Mouse (Mus musculus) myocyte (in vitro differentiated cells): ENCODE results near the gene Ipo5. TPM values are rescaled to one million over a fixed set of nuclear protein-coding genes. Genes with fewer than 3 reads are reported as not detected.

ENCODE experiments used
- H3K27me3 ChIP-seq: one replicate; pipeline ENCODE4 v1.6.1; 2011; ENCODE audit not compliant: control insufficient read depth, insufficient read depth, insufficient read length
- H3K36me3 ChIP-seq: one replicate; pipeline ENCODE4 v1.6.1; 2011; ENCODE audit not compliant: control insufficient read depth, insufficient read depth
- H3K4me2 ChIP-seq: one replicate; pipeline ENCODE4 v1.6.1; 2011; ENCODE audit warnings: low read depth, control low read depth
- H3K4me3 ChIP-seq: one replicate; pipeline ENCODE4 v1.5.1; 2011; ENCODE audit warnings: mild to moderate bottlenecking, control low read depth, moderate library complexity
- H3K79me2 ChIP-seq: one replicate; pipeline ENCODE4 v1.6.1; 2011; ENCODE audit not compliant: control insufficient read depth, insufficient read depth
- H3ac ChIP-seq: one replicate; pipeline ENCODE4 v1.6.1; 2011; ENCODE audit not compliant: control insufficient read depth, insufficient read length
- CEBPB ChIP-seq: IDR thresholded peaks from 2 replicates; pipeline ENCODE4 v1.6.1; 2011; ENCODE audit warnings: mild to moderate bottlenecking, moderate library complexity; ENCODE audit not compliant: poor library complexity, insufficient read depth, severe bottlenecking
- E2F4 ChIP-seq: IDR thresholded peaks from one replicate; pipeline ENCODE4 v1.6.1; 2011; ENCODE audit warnings: mild to moderate bottlenecking, control low read depth, moderate library complexity; ENCODE audit not compliant: insufficient read depth
- MAX ChIP-seq: IDR thresholded peaks from one replicate; pipeline ENCODE4 v1.6.1; 2011; ENCODE audit warnings: low read depth, mild to moderate bottlenecking, control low read depth
- MYOD1 ChIP-seq, 3 experiments: IDR thresholded peaks; one replicate each; pipeline ENCODE4 v1.6.1; 2011; ENCODE audit warnings: control low read depth in 2 of 3, low read depth in 2 of 3, mild to moderate bottlenecking in 2 of 3, moderate library complexity in 1 of 3; ENCODE audit not compliant: insufficient read length in 2 of 3, control insufficient read depth in 1 of 3
- MYOG ChIP-seq, 3 experiments: IDR thresholded peaks; one replicate each; pipeline ENCODE4 v1.6.1; 2011; ENCODE audit warnings: control low read depth in 2 of 3, low read depth in 2 of 3, mild to moderate bottlenecking in 2 of 3; ENCODE audit not compliant: insufficient read length in 2 of 3, control insufficient read depth in 1 of 3, insufficient read depth in 1 of 3
- POLR2A ChIP-seq: IDR thresholded peaks from one replicate; pipeline ENCODE4 v1.6.1; 2011; ENCODE audit warnings: low read depth, mild to moderate bottlenecking, control low read depth, moderate library complexity; ENCODE audit not compliant: insufficient read length
- POLR2AphosphoS2 ChIP-seq: IDR thresholded peaks from one replicate; pipeline ENCODE4 v1.6.1; 2011; ENCODE audit warnings: low read depth, control low read depth; ENCODE audit not compliant: insufficient read length
- REST ChIP-seq: IDR thresholded peaks from one replicate; pipeline ENCODE4 v1.6.1; 2011; ENCODE audit warnings: mild to moderate bottlenecking, control low read depth, moderate library complexity; ENCODE audit not compliant: insufficient read depth, insufficient read length
- SRF ChIP-seq: IDR thresholded peaks from one replicate; pipeline ENCODE4 v1.6.1; 2011; ENCODE audit warnings: low read depth; ENCODE audit not compliant: control insufficient read depth, insufficient read length
- TCF12 ChIP-seq: IDR thresholded peaks from one replicate; pipeline ENCODE4 v1.6.1; 2011; ENCODE audit warnings: mild to moderate bottlenecking, control low read depth; ENCODE audit not compliant: poor library complexity, insufficient read depth, severe bottlenecking
- TCF3 ChIP-seq: IDR thresholded peaks from one replicate; pipeline ENCODE4 v1.6.1; 2011; ENCODE audit warnings: low read depth, control low read depth; ENCODE audit not compliant: insufficient read length
- USF1 ChIP-seq: IDR thresholded peaks from one replicate; pipeline ENCODE4 v1.6.1; 2011; ENCODE audit warnings: low read depth, mild to moderate bottlenecking, control low read depth, moderate library complexity
- polyA plus RNA-seq: library from polyadenylated mRNA; unstranded; fragments of >200 nt; fragmentation: generic; extraction: Trizol; gene quantifications from one replicate; pipeline ENCODE4 v1.2.1, GENCODE M21; 2012; ENCODE audit warnings: missing spikeins

Ipo5 gene
- polyA plus RNA-seq, 1 experiment = 75.7 TPM

DNA sequence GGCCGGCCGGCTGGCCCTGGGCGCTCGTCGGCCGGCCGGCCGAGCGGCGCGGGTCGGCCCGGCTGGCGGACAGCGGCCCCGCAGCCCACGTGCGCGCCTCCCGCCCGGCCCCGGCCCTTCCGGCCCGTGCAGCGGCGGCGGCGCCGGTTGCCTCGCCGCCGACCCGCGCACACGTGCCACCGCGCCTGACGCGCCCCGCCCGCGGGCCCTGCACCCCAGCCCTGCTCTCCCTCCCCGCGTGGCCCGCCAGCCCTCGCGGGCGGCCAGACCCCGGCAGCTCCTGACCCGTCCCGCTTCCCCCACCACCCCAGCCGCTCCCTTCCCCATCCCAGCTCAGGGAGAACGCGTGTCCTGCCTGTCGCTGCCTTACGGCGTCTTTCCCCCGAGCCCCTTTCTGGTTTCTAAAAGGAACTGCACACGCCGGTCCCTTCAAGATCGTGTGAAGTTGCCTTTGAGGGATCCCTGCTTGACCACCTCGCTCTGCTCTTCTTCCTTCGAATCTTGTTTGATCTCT, 421 bp downstream of the Ipo5 start:
- no peak for TF ChIP-seq MYOG (IDR thresholded peaks at IDR 0.05; ENCODE audit: control insufficient read depth in 1 of 3, insufficient read depth in 1 of 3, insufficient read length in 2 of 3, low read depth in 2 of 3)
- TF ChIP-seq TCF12 = no peak
- no peak for TF ChIP-seq POLR2AphosphoS2
- TF ChIP-seq SRF = no peak
- TF ChIP-seq REST = no peak
- TF ChIP-seq TCF3 = no peak
- no peak for TF ChIP-seq POLR2A
- TF ChIP-seq E2F4 = no peak
- no peak for TF ChIP-seq MAX
- TF ChIP-seq MYOD1 (IDR thresholded peaks at IDR 0.05; ENCODE audit: control insufficient read depth in 1 of 3, insufficient read length in 2 of 3, low read depth in 2 of 3) = no peak
- TF ChIP-seq USF1 = no peak
- TF ChIP-seq CEBPB = no peak
- Histone ChIP-seq H3ac (peak overlapping the region; percentile 99), H3K4me3 (peak overlapping the region; percentile 69), H3K4me2 (peak overlapping the region; percentile 93), H3K36me3 (no peaks in the 10 kb centered on the region), H3K79me2 (peaks cover 50% of the 10 kb centered on the region), H3K27me3 (no peaks in the 10 kb centered on the region)

DNA sequence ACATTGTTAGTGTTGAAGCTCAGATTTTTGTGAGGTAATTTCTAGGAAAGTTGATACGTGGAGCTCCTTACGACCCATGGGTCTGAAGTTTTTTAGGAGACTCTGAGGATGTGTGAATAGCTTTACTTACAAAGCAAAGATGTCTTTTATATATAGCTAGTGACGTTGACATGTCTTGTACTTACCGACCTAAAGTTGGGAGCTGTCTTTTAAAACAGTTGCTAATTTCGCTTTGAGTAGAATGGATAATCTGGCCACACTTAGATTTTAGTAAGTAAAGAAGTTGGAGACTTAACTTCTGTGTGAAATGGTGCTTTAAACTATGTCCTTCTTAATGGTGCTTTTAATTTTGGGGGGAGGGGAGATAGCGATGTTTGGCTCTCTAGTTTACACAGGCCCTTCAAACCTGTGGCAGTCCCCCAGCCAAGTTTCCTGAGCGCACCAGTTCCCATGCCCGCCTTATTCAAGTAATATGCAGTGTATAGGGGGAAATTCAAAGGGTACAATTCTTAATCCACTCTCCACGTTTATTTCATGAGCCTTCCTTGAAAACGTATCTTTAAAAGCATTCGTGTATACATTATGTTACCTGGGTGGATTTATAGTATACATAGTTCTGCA, 1.2 kb downstream of the Ipo5 start:
- TF ChIP-seq POLR2AphosphoS2 (no peak), MAX (no peak)
- peak overlapping the region; percentile 99 for H3ac ChIP-seq
- peaks cover 57% of the 10 kb centered on the region for H3K79me2 ChIP-seq
- H3K36me3 ChIP-seq = no peaks in the 10 kb centered on the region
- H3K4me2 ChIP-seq = peak overlapping the region; percentile 93
- peak overlapping the region; percentile 69 for H3K4me3 ChIP-seq
- no peaks in the 10 kb centered on the region for H3K27me3 ChIP-seq

- no peak for TF ChIP-seq CEBPB
- TF ChIP-seq TCF12 = no peak
- TF ChIP-seq E2F4 = no peak
- no peak for TF ChIP-seq MAX
- TF ChIP-seq USF1 = no peak
- no peak for TF ChIP-seq POLR2A
- TF ChIP-seq SRF = no peak
- no peak for TF ChIP-seq TCF3
- Histone ChIP-seq H3K36me3 (no peaks in the 10 kb centered on the region), H3K4me3 (peak overlapping the region; percentile 69), H3K4me2 (peak overlapping the region; percentile 93), H3K79me2 (peaks cover 58% of the 10 kb centered on the region), H3K27me3 (no peaks in the 10 kb centered on the region), H3ac (no peak overlapping the region)
Observed at GRCm38 (mm10) chr14:120912916-120913315, 1.9 kb downstream of the Ipo5 start.

DNA sequence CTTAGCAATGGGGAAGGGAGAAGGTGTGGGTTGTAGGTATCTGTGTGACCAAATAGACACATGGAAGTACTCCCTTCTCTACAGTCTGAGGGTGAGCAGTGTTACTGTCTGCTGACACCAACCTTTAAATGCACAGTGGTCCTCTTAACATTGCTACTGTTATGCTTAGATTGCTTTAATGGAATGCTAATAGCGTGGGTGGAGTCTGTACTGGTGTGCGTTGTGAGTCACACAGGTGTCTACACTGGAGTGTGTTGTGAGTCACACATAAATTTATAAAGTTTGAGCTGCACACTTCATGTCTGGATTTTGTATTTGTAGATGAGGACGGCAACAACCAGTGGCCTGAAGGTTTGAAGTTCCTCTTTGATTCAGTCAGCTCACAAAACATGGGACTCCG, 10.8 kb downstream of the Ipo5 start:
- Histone ChIP-seq H3K4me3 (no peak overlapping the region), H3ac (no peak overlapping the region)

DNA sequence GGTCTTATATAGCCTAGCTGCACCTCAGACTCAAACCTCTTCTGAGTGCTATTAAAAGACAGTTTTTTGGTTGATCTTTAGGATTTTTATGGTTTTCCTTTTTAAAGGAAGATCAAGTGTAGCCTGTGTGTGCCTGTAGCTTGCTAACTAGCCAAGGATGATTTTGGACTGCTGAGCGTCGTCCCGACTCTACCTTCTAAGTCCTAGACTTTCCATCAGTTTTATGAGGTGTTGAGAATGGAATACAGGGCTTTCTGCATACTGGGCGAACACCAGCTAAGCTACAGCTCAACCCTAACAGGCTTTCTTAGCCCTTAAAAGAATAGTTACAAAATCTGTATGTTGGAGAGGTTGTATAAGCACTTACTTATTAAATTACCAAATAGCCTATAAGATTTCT, 13.0 kb downstream of the Ipo5 start:
- no peaks in the 10 kb centered on the region for H3K79me2 ChIP-seq
- no peak overlapping the region for H3K4me3 ChIP-seq
- no peak overlapping the region for H3K4me2 ChIP-seq
- TF ChIP-seq CEBPB = no peak
- TF ChIP-seq POLR2A = no peak
- no peak for TF ChIP-seq MAX
- TF ChIP-seq SRF = no peak
- TF ChIP-seq MYOG (IDR thresholded peaks at IDR 0.05; ENCODE audit: control insufficient read depth in 1 of 3, insufficient read depth in 1 of 3, insufficient read length in 2 of 3, low read depth in 2 of 3) = no peak
- H3K36me3 ChIP-seq = peaks cover 65% of the 10 kb centered on the region
- H3K27me3 ChIP-seq = no peaks in the 10 kb centered on the region
- no peak overlapping the region for H3ac ChIP-seq

More for the DNA sequence above, 10.8 kb downstream of the Ipo5 start:
- Histone ChIP-seq H3K79me2 (peaks cover 6% of the 10 kb centered on the region), H3K27me3 (no peaks in the 10 kb centered on the region), H3K4me2 (no peak overlapping the region), H3K36me3 (peaks cover 51% of the 10 kb centered on the region)
- TF ChIP-seq SRF = no peak
- TF ChIP-seq CEBPB = no peak
- no peak for TF ChIP-seq MAX
- no peak for TF ChIP-seq MYOD1 (IDR thresholded peaks at IDR 0.05; ENCODE audit: control insufficient read depth in 1 of 3, insufficient read length in 2 of 3, low read depth in 2 of 3)
- TF ChIP-seq USF1 = no peak
- TF ChIP-seq TCF3 = no peak
- TF ChIP-seq E2F4 = no peak
- no peak for TF ChIP-seq POLR2A
- no peak for TF ChIP-seq POLR2AphosphoS2
- TF ChIP-seq REST = no peak
- TF ChIP-seq TCF12 = no peak
- no peak for TF ChIP-seq MYOG (IDR thresholded peaks at IDR 0.05; ENCODE audit: control insufficient read depth in 1 of 3, insufficient read depth in 1 of 3, insufficient read length in 2 of 3, low read depth in 2 of 3)
